Mouse (Mus musculus): ENCODE measurements around the gene Esrrg.

- TF ChIP-seq CTCF (IDR thresholded peaks at IDR 0.05; ENCODE audit: borderline replicate concordance, insufficient read depth, low read depth, low read length) = no peak
- TF ChIP-seq POLR2A (IDR thresholded peaks at IDR 0.05; ENCODE audit: borderline replicate concordance, insufficient read depth, low read length) = no peak
Observed at GRCm38 (mm10) chr1:187961452-187961851, 352.9 kb downstream of the Esrrg start.

Data from cerebellum, adult 2 months (tissue).